Mouse (Mus musculus): ENCODE measurements at regions not wholly inside any gene's neighbourhood (a gene's known extent, or its start where the extent isn't known, plus 50 kb on each side); places are given as distances from the start of the nearest gene placed in this dataset.

GRCm38 (mm10) chr2:174192026-174192425 is 81.9 kb downstream of the Npepl1 start:
- TF ChIP-seq CEBPB (IDR thresholded peaks at IDR 0.05; ENCODE audit: low read depth) (no peak), CTCF (IDR thresholded peaks at IDR 0.05; ENCODE audit: control insufficient read depth, insufficient read depth, insufficient read length) (no peak), USF1 (IDR thresholded peaks at IDR 0.05; ENCODE audit: low read depth) (no peak), MYOG (IDR thresholded peaks at IDR 0.05; ENCODE audit: control insufficient read depth, extremely low read depth, insufficient read length) (no peak), MAX (IDR thresholded peaks at IDR 0.05) (no peak), MYOD1 (IDR thresholded peaks at IDR 0.05; ENCODE audit: control insufficient read depth, insufficient read length, low read depth) (no peak)
